Mouse (Mus musculus): ENCODE data around the gene Ces1d. TPM values are rescaled to one million over a fixed set of nuclear protein-coding genes. Genes with fewer than 3 reads are reported as not detected.
"Not testable (repeated sequence)": the region's sequence is repeated elsewhere in the genome, so short reads cannot be mapped to it uniquely, and the experiment has no call there.

Ces1d gene
- total and polyA plus RNA-seq, 2 experiments = 606 to 2,448 TPM

DNA sequence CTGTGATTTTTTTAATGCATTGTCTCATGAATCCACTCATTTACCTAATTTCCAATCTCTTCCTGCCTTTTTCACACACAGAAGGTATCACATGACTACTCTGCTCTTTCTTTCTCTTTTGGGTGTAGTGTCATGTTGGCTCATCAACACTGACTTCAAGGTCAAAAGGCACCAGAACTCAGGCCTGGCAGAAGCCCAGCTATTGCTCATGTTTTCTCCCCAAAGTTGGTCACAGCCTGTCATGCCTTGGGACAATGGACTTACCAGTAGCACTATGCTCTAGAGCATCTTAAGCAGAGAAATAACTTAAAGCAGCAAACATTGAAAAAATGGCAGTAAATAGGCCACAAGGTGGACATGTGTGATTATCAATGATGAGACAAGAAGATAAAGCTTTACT, 13.5 kb upstream of the Ces1d start:
- H3K36me3 ChIP-seq (ENCODE audit: control insufficient read depth, insufficient read depth, low read length) = peaks cover 42% of the 10 kb centered on the region
- H3K27ac ChIP-seq (replicated peaks; ENCODE audit: insufficient read depth, low read depth, low read length) = no peak overlapping the region
- H3K79me2 ChIP-seq (ENCODE audit: control insufficient read depth, insufficient read depth, low read length) = no peaks in the 10 kb centered on the region
- H3K4me1 ChIP-seq (ENCODE audit: control insufficient read depth, insufficient read depth, low read length) = peaks cover 3% of the 10 kb centered on the region; the same call in 1 of the 2 replicates
- no peaks in the 10 kb centered on the region for H3K27me3 ChIP-seq (ENCODE audit: control insufficient read depth, insufficient read depth, low read length)
- peak; percentile 69 for DNase-seq (ENCODE audit: extremely low read depth, low read depth, low spot score)
- H3K9ac ChIP-seq (ENCODE audit: low read depth, low read length) = no peak overlapping the region
- TF ChIP-seq CTCF (IDR thresholded peaks at IDR 0.05; ENCODE audit: low read depth, low read length) (no peak), POLR2A (IDR thresholded peaks at IDR 0.05; ENCODE audit: extremely low read depth, insufficient read depth, low read length) (no peak)
- H3K4me3 ChIP-seq (ENCODE audit: insufficient read depth, low read depth, low read length) = no peak overlapping the region

DNA sequence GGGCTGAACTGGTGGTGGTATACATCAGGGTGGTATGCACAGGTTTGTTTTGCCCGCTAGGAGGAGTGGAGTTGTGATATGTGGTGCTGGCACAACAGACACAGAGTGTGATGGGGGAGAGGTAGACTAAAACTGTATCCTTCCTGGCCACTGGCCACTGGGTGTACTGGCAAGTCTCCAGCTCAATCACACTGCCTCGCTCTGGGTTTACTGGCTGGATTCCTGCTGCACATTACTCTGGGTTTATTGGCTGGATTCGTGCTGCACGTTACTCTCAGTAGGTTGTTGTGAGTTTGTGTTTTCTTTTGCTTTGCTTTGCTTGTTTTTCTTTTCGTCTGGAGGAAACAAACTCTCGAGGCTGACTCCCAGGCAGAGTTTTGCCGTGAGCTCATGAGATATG, 1.5 kb upstream of the Ces1d start:
- Histone ChIP-seq H3K27ac (replicated peaks; ENCODE audit: insufficient read depth, low read depth, low read length) (peak overlapping the region; percentile 81), H3K79me2 (ENCODE audit: control insufficient read depth, insufficient read depth, low read length) (peaks cover 17% of the 10 kb centered on the region; the same call in 1 of the 2 replicates), H3K36me3 (ENCODE audit: control insufficient read depth, insufficient read depth, low read length) (peaks cover 25% of the 10 kb centered on the region), H3K9ac (ENCODE audit: low read depth, low read length) (peak overlapping the region; percentile 58), H3K4me3 (ENCODE audit: insufficient read depth, low read depth, low read length) (peak overlapping the region; percentile 38), H3K4me1 (ENCODE audit: control insufficient read depth, insufficient read depth, low read length) (peaks cover 22% of the 10 kb centered on the region)
- not testable (repeated sequence) for H3K27me3 ChIP-seq (ENCODE audit: control insufficient read depth, insufficient read depth, low read length)
- DNase-seq (ENCODE audit: extremely low read depth, low read depth, low spot score) = peak; percentile 76
- 9% methylated on average over 7 of the region's 7 CpGs for WGBS

- peak; percentile 67 for DNase-seq (ENCODE audit: extremely low read depth, low read depth, low spot score)
- Histone ChIP-seq H3K27ac (replicated peaks; ENCODE audit: insufficient read depth, low read depth, low read length) (peak overlapping the region; percentile 93), H3K4me3 (ENCODE audit: insufficient read depth, low read depth, low read length) (peak overlapping the region; percentile 65), H3K4me1 (ENCODE audit: control insufficient read depth, insufficient read depth, low read length) (peaks cover 35% of the 10 kb centered on the region), H3K79me2 (ENCODE audit: control insufficient read depth, insufficient read depth, low read length) (peaks cover 17% of the 10 kb centered on the region; the same call in 1 of the 2 replicates), H3K9ac (ENCODE audit: low read depth, low read length) (peak overlapping the region; percentile 84), H3K36me3 (ENCODE audit: control insufficient read depth, insufficient read depth, low read length) (peaks cover 43% of the 10 kb centered on the region), H3K27me3 (ENCODE audit: control insufficient read depth, insufficient read depth, low read length) (no peaks in the 10 kb centered on the region)
- 17% methylated on average over 5 of the region's 5 CpGs for WGBS
- no peak for TF ChIP-seq CTCF (IDR thresholded peaks at IDR 0.05; ENCODE audit: low read depth, low read length)
- no peak for TF ChIP-seq POLR2A (IDR thresholded peaks at IDR 0.05; ENCODE audit: extremely low read depth, insufficient read depth, low read length)
Measured at GRCm38 (mm10) chr8:93196436-93196835, 1.2 kb downstream of the Ces1d start.

DNA sequence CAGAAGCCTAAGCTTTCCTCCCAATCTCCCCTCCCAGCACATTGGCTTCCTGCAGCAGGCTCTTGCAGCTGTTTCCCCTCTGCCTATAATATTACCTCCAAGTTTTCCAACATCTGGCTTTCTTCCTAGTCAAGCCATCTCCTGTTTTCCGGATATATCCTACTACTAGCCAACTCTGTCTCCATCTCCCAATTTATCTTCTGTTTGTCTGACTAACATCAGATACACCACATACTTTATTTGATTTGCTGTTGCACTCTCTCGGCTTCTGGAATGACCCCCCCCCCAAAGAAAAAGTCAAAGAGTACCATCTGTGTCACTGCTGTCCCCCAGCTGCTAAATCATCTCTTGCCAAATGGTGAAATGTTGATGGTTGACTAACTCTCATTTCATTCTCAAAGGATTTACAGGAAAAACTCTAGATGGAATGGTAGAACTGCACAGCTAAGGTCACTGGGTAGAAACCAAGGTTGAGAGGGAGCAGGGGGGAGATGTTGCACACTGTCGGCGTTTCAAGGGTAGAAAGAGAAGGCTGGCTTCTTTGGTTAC, 17.0 kb downstream of the Ces1d start:
- peaks cover 3% of the 10 kb centered on the region; the same call in 1 of the 2 replicates for H3K4me1 ChIP-seq (ENCODE audit: control insufficient read depth, insufficient read depth, low read length)
- 65% methylated on average over 4 of the region's 4 CpGs for WGBS
- H3K9ac ChIP-seq (ENCODE audit: low read depth, low read length) = no peak overlapping the region
- H3K27me3 ChIP-seq (ENCODE audit: control insufficient read depth, insufficient read depth, low read length) = no peaks in the 10 kb centered on the region
- TF ChIP-seq POLR2A (IDR thresholded peaks at IDR 0.05; ENCODE audit: extremely low read depth, insufficient read depth, low read length) = no peak
- no peak for TF ChIP-seq CTCF (IDR thresholded peaks at IDR 0.05; ENCODE audit: low read depth, low read length)
- H3K4me3 ChIP-seq (ENCODE audit: insufficient read depth, low read depth, low read length) = no peak overlapping the region
- no peak for DNase-seq (ENCODE audit: extremely low read depth, low read depth, low spot score)
- H3K27ac ChIP-seq (replicated peaks; ENCODE audit: insufficient read depth, low read depth, low read length) = no peak overlapping the region
- no peaks in the 10 kb centered on the region for H3K79me2 ChIP-seq (ENCODE audit: control insufficient read depth, insufficient read depth, low read length)
- peaks cover 89% of the 10 kb centered on the region for H3K36me3 ChIP-seq (ENCODE audit: control insufficient read depth, insufficient read depth, low read length)

DNA sequence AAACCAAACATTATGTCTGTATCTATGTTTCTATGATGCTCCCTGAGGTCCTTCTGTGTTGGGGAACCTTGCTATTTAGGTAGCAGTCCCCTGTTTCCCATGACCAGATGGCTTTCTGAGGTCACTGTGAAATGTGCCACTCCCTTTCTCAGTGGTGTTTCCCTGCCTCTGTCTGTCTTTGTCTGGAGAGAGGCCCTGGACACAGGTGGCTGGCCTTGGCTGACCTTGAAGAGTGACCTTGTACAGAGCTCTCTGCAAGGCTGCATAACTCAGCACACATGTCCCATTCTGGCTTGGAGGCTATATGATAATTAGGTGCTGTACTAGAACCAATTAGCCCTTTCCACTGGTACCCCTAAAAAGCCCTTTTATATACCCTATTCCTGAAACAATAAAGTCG, 21.0 kb downstream of the Ces1d start:
- TF ChIP-seq POLR2A (IDR thresholded peaks at IDR 0.05; ENCODE audit: extremely low read depth, insufficient read depth, low read length) (no peak), CTCF (IDR thresholded peaks at IDR 0.05; ENCODE audit: low read depth, low read length) (no peak)
- no peak overlapping the region for H3K4me3 ChIP-seq (ENCODE audit: insufficient read depth, low read depth, low read length)
- H3K79me2 ChIP-seq (ENCODE audit: control insufficient read depth, insufficient read depth, low read length) = no peaks in the 10 kb centered on the region
- peaks cover 91% of the 10 kb centered on the region for H3K36me3 ChIP-seq (ENCODE audit: control insufficient read depth, insufficient read depth, low read length)
- H3K9ac ChIP-seq (ENCODE audit: low read depth, low read length) = no peak overlapping the region
- WGBS = 80% methylated on average over 1 of the region's 1 CpGs
- no peak for DNase-seq (ENCODE audit: extremely low read depth, low read depth, low spot score)
- H3K27me3 ChIP-seq (ENCODE audit: control insufficient read depth, insufficient read depth, low read length) = no peaks in the 10 kb centered on the region
- H3K27ac ChIP-seq (replicated peaks; ENCODE audit: insufficient read depth, low read depth, low read length) = 0 out of 2 replicates have a peak overlapping the region, but pooled peaks have one; percentile 1
- H3K4me1 ChIP-seq (ENCODE audit: control insufficient read depth, insufficient read depth, low read length) = peaks cover 3% of the 10 kb centered on the region; the same call in 1 of the 2 replicates

GRCm38 (mm10) chr8:93174554-93174953, 23.1 kb downstream of the Ces1d start:
- H3K36me3 ChIP-seq (ENCODE audit: control insufficient read depth, insufficient read depth, low read length) = peaks cover 89% of the 10 kb centered on the region
- no peaks in the 10 kb centered on the region for H3K27me3 ChIP-seq (ENCODE audit: control insufficient read depth, insufficient read depth, low read length)
- no peak overlapping the region for H3K4me3 ChIP-seq (ENCODE audit: insufficient read depth, low read depth, low read length)
- TF ChIP-seq POLR2A (IDR thresholded peaks at IDR 0.05; ENCODE audit: extremely low read depth, insufficient read depth, low read length) (no peak), CTCF (IDR thresholded peaks at IDR 0.05; ENCODE audit: low read depth, low read length) (no peak)
- no peaks in the 10 kb centered on the region for H3K79me2 ChIP-seq (ENCODE audit: control insufficient read depth, insufficient read depth, low read length)
- H3K9ac ChIP-seq (ENCODE audit: low read depth, low read length) = no peak overlapping the region
- 74% methylated on average over 2 of the region's 2 CpGs for WGBS
- no peak overlapping the region for H3K27ac ChIP-seq (replicated peaks; ENCODE audit: insufficient read depth, low read depth, low read length)
- peaks cover 3% of the 10 kb centered on the region; the same call in 1 of the 2 replicates for H3K4me1 ChIP-seq (ENCODE audit: control insufficient read depth, insufficient read depth, low read length)
- DNase-seq (ENCODE audit: extremely low read depth, low read depth, low spot score) = no peak

Measured in liver, adult 2 months (tissue).